Mouse (Mus musculus) heart, postnatal 0 days (tissue): ENCODE measurements around the gene Timm13. TPM values are rescaled to one million over a fixed set of nuclear protein-coding genes. Genes with fewer than 3 reads are reported as not detected.

Experiments
- ATAC-seq: fragments of 200-750 bp; cut with Nextera tagmentation; 2 replicates; pipeline ENCODE4 v1.8.0; 2017; ENCODE audit warnings: low read depth, moderate number of reproducible peaks, moderate library complexity; ENCODE audit not compliant: insufficient read depth
- DNase-seq: peaks from one replicate; pipeline ENCODE4 v3.0.0-alpha.2; 2016; ENCODE audit warnings: low spot score
- H3K27ac ChIP-seq: fragments of 300-500 bp; sonication (generic); 2 replicates; pipeline ENCODE4 v1.5.1; 2014; ENCODE audit warnings: low read depth, mild to moderate bottlenecking
- H3K27me3 ChIP-seq: fragments of 300-500 bp; sonication (generic); 2 replicates; pipeline ENCODE4 v1.6.1; 2014; ENCODE audit warnings: low read length, mixed read lengths; ENCODE audit not compliant: control insufficient read depth, insufficient read depth
- H3K36me3 ChIP-seq: fragments of 300-500 bp; sonication (generic); replicated peaks from 2 replicates; pipeline ENCODE4 v1.6.1; 2014; ENCODE audit warnings: low read length, mixed read lengths; ENCODE audit not compliant: control insufficient read depth, insufficient read depth
- H3K4me1 ChIP-seq: fragments of 300-500 bp; sonication (generic); 2 replicates; pipeline ENCODE4 v1.6.1; 2014; ENCODE audit warnings: antibody characterized with exemption; ENCODE audit not compliant: control insufficient read depth, insufficient read depth
- H3K4me2 ChIP-seq: fragments of 300-500 bp; sonication (generic); 2 replicates; pipeline ENCODE4 v1.6.1; 2014; ENCODE audit warnings: low read depth, mild to moderate bottlenecking, low read length, moderate library complexity
- H3K4me3 ChIP-seq: fragments of 300-500 bp; sonication (generic); 2 replicates; pipeline ENCODE4 v1.5.1; 2014; ENCODE audit warnings: low read depth, low read length
- H3K9ac ChIP-seq: fragments of 300-500 bp; sonication (generic); replicated peaks from 2 replicates; pipeline ENCODE4 v1.6.1; 2014; ENCODE audit warnings: low read depth, low read length, mixed read lengths
- H3K9me3 ChIP-seq: fragments of 300-500 bp; sonication (generic); replicated peaks from 2 replicates; pipeline ENCODE4 v1.6.1; 2016; ENCODE audit warnings: low read length; ENCODE audit not compliant: control insufficient read depth
- CTCF ChIP-seq: IDR thresholded peaks from 2 replicates; pipeline ENCODE4 v1.5.1; 2016; ENCODE audit warnings: antibody characterized with exemption, control low read depth, low read depth
- EP300 ChIP-seq: IDR thresholded peaks from 2 replicates; pipeline ENCODE4 v1.6.1; 2016; ENCODE audit warnings: antibody characterized with exemption, low read depth
- WGBS: fragments of 180-500 bp; shearing (Covaris S2); extraction: QIAGEN DNeasy Blood & Tissue Kit; methylation state at CpG from one replicate; pipeline ENCODE4 v1.1.7; 2014; 5-methylcytosine and 5-hydroxymethylcytosine counted together
- polyA plus RNA-seq: library from polyadenylated mRNA; unstranded; fragments of >200 nt; fragmentation: Nextera tagmentation; extraction: Ambion mirVana; gene quantifications from 2 replicates; pipeline ENCODE4 v1.2.1, GENCODE M21; 2015
- total RNA-seq: library from RNA; depleted of rRNA; stranded (reverse); fragments of >200 nt; gene quantifications from 2 replicates; pipeline ENCODE4 v1.2.3, GENCODE M21; 2014; ENCODE audit warnings: low replicate concordance

The Timm13 gene
- total and polyA plus RNA-seq, 2 experiments from 2014 or later, result 256 to 355 TPM

DNA sequence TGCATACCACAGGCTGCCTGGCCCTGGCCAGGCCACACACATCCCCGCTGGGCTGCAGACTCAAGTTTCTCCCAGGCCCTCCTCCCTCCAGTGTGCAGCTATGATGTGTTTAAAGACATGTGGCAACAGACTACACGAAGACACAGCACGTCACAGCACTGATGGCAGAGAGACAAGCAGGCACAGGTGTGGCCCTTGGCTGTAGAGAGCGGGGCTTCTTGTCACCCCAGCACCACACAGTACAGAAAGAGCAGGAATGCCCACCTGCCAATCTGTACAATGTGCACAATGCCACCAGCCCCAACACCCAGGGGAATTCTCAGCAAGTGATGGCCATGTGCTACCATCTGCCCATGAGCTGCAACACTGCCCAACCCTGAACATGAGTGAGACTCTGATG, 10.6 kb upstream of the Timm13 start:
- ATAC-seq, result no peak
- Histone ChIP-seq H3K27ac (no peak overlapping the region), H3K9ac (no peak overlapping the region), H3K4me3 (no peak overlapping the region), H3K4me2 (no peak overlapping the region), H3K27me3 (no peaks in the 10 kb centered on the region), H3K36me3 (peaks cover 38% of the 10 kb centered on the region), H3K4me1 (peaks cover 1% of the 10 kb centered on the region; the same call in 1 of the 2 replicates), H3K9me3 (no peaks in the 10 kb centered on the region)
- DNase-seq, result no peak
- TF ChIP-seq EP300 (no peak), CTCF (no peak)
- WGBS, result 93% methylated on average over 4 of the region's 4 CpGs

GRCm38 (mm10) chr10:80909375-80910162, 8.8 kb upstream of the Timm13 start:
- Histone ChIP-seq H3K36me3 (peaks cover 46% of the 10 kb centered on the region), H3K27me3 (no peaks in the 10 kb centered on the region), H3K9ac (no peak overlapping the region), H3K4me3 (no peak overlapping the region), H3K9me3 (no peaks in the 10 kb centered on the region), H3K4me2 (no peak overlapping the region), H3K27ac (no peak overlapping the region), H3K4me1 (no peaks in the 10 kb centered on the region)
- DNase-seq (no peak), ATAC-seq (no peak)
- 93% methylated on average over 22 of the region's 22 CpGs for WGBS
- TF ChIP-seq CTCF, result no peak
- no peak for TF ChIP-seq EP300

DNA sequence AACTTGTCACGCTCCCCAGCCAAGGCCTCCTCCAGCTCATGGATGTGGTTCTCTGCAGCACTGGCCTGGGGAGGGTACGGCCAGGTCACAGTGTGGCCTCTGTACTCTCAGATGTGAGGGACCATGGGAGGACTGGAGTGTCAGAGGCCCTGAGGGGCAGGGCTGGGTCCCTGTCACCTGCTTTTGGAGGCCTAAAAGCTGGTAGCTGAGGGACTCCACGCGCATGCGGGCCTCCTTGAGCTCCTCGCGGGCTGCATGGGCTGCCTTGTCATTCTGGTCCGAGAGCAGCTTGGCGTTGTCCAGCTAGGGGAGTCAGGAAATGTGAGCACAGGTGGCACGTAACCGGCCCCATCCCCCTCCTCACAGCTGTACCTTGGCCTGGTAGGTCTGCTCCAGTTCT, 3.9 kb upstream of the Timm13 start:
- 90% methylated on average over 11 of the region's 11 CpGs for WGBS
- no peak overlapping the region for H3K9ac ChIP-seq
- H3K4me2 ChIP-seq, result no peak overlapping the region
- DNase-seq (no peak), ATAC-seq (no peak)
- no peaks in the 10 kb centered on the region for H3K9me3 ChIP-seq
- H3K4me1 ChIP-seq, result peaks cover 3% of the 10 kb centered on the region
- H3K4me3 ChIP-seq, result no peak overlapping the region
- H3K27me3 ChIP-seq, result no peaks in the 10 kb centered on the region
- H3K36me3 ChIP-seq, result peaks cover 48% of the 10 kb centered on the region
- no peak for TF ChIP-seq CTCF
- no peak for TF ChIP-seq EP300
- no peak overlapping the region for H3K27ac ChIP-seq

GRCm38 (mm10) chr10:80904004-80904693, 3.4 kb upstream of the Timm13 start:
- no peak for ATAC-seq
- peaks cover 7% of the 10 kb centered on the region for H3K4me1 ChIP-seq
- TF ChIP-seq CTCF (no peak), EP300 (no peak)
- H3K36me3 ChIP-seq, result peaks cover 46% of the 10 kb centered on the region
- H3K4me2 ChIP-seq, result no peak overlapping the region
- H3K9me3 ChIP-seq, result no peaks in the 10 kb centered on the region
- H3K4me3 ChIP-seq, result no peak overlapping the region
- H3K27me3 ChIP-seq, result no peaks in the 10 kb centered on the region
- DNase-seq, result no peak
- WGBS, result 71% methylated on average over 28 of the region's 28 CpGs
- no peak overlapping the region for H3K27ac ChIP-seq
- no peak overlapping the region for H3K9ac ChIP-seq

DNA sequence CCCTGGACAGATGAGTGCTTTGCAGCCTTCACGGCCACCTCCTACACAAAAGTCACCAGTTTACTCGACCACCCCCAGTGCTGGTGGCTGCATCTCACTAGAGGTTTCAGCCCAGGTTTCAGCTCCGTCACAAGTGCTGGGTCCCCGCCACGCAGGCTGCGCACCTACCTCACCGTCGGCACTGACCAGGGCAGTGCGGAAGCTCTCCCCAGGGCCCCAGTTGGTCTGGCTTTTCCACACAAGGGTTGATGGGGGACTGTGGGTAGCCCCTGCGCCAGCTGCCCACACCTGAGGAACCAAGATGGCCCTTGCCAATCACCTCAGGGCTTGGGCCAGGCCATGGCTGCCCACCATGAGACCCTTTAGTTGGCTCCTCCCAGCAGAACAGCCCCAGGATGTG, 2.5 kb upstream of the Timm13 start:
- H3K4me2 ChIP-seq, result no peak overlapping the region
- DNase-seq (no peak), ATAC-seq (no peak)
- no peak for TF ChIP-seq CTCF
- no peak for TF ChIP-seq EP300
- 90% methylated on average over 10 of the region's 10 CpGs for WGBS
- H3K4me3 ChIP-seq, result no peak overlapping the region
- H3K9me3 ChIP-seq, result no peaks in the 10 kb centered on the region
- H3K4me1 ChIP-seq, result peaks cover 7% of the 10 kb centered on the region
- H3K9ac ChIP-seq, result no peak overlapping the region
- H3K27ac ChIP-seq, result no peak overlapping the region
- H3K36me3 ChIP-seq, result peaks cover 47% of the 10 kb centered on the region
- H3K27me3 ChIP-seq, result no peaks in the 10 kb centered on the region
